Mouse (Mus musculus) ES-Bruce4 (cell line): ENCODE measurements at regions not wholly inside any gene's neighbourhood (a gene's known extent, or its start where the extent isn't known, plus 50 kb on each side); places are given as distances from the start of the nearest gene placed in this dataset.

Experiments used
- CTCF ChIP-seq: IDR thresholded peaks from one replicate; pipeline ENCODE4 v1.8.1; 2011; ENCODE audit warnings: low read depth, low read length
- POLR2A ChIP-seq: IDR thresholded peaks from one replicate; pipeline ENCODE4 v1.8.1; 2011; ENCODE audit warnings: low read length; ENCODE audit not compliant: insufficient read depth

GRCm38 (mm10) chr10:8121895-8122294, 165.9 kb upstream of the Tab2 start:
- TF ChIP-seq CTCF (no peak), POLR2A (no peak)
